Mouse (Mus musculus): Measurements from ENCODE around the gene Carnmt1. TPM values are rescaled to one million over a fixed set of nuclear protein-coding genes. Genes with fewer than 3 reads are reported as not detected.
"Not testable (repeated sequence)": the region's sequence is repeated elsewhere in the genome, so short reads cannot be mapped to it uniquely, and the experiment has no call there.

Carnmt1 gene
- polyA plus RNA-seq, 1 experiment from 2014 or later, result 30.9 TPM

DNA sequence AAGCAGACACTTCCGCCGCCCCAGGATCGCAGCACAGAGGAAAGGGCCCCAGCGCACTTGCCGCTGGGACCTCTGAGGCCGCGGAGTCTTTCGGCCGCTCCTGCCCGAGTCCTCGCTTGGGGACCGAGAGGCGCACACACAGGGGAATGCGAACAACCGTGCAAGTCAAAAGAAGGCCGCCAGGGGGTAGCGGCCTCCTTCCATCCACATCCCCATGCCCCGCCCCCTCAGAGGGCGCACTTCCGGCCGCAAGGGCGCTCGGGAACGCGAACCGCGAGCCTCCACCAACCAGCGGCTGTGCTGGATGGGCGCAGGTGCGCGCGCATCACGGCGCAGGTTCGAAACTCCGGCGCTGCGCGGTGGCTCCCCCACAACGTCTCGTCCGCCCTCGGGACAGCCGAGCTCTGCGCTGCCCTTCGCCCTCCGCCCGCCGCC is 42.3 kb downstream of the Carnmt1 start, which contains the start of gene D030056L22Rik:
D030056L22Rik (plus strand) TSS at position 328 of the 435 bp plus-strand sequence.
- ATAC-seq (ENCODE audit: low FRiP score) (peak; percentile 98), DNase-seq (ENCODE audit: low spot score) (peak; percentile 99)
- under 1% methylated on average over 47 of the region's 49 CpGs for WGBS
- H3K36me3 ChIP-seq (ENCODE audit: control insufficient read depth, insufficient read depth, low read length), result no peaks in the 10 kb centered on the region
- peak within 1 kb of the TSS; percentile 90 for H3K27ac ChIP-seq (ENCODE audit: low read depth, low read length)
- peak within 1 kb of the TSS; percentile 68 for H3K4me3 ChIP-seq (ENCODE audit: low read depth, low read length)
- H3K4me1 ChIP-seq (replicated peaks; ENCODE audit: control insufficient read depth, insufficient read depth, low read length), result no peaks in the 10 kb centered on the region; the same call in 1 of the 2 replicates
- H3K9me3 ChIP-seq (ENCODE audit: control insufficient read depth, low read length), result no peaks in the 10 kb centered on the region
- peak within 1 kb of the TSS; percentile 71 for H3K9ac ChIP-seq (ENCODE audit: low read depth, low read length)
- H3K4me2 ChIP-seq (replicated peaks; ENCODE audit: low read depth, low read length), result peak within 1 kb of the TSS; percentile 49
- H3K27me3 ChIP-seq (ENCODE audit: control insufficient read depth, insufficient read depth, low read length), result no peaks in the 10 kb centered on the region

- Histone ChIP-seq H3K9ac (ENCODE audit: low read depth, low read length) (peak overlapping the region; percentile 71), H3K4me2 (replicated peaks; ENCODE audit: low read depth, low read length) (peak overlapping the region; percentile 49), H3K4me3 (ENCODE audit: low read depth, low read length) (peak overlapping the region; percentile 68)
- not testable (repeated sequence) for H3K27ac ChIP-seq (ENCODE audit: low read depth, low read length); H3K4me1 ChIP-seq (replicated peaks; ENCODE audit: control insufficient read depth, insufficient read depth, low read length); H3K36me3 ChIP-seq (ENCODE audit: control insufficient read depth, insufficient read depth, low read length); H3K9me3 ChIP-seq (ENCODE audit: control insufficient read depth, low read length); H3K27me3 ChIP-seq (ENCODE audit: control insufficient read depth, insufficient read depth, low read length)
- WGBS, result under 1% methylated on average over 37 of the region's 46 CpGs
- peak; percentile 80 for ATAC-seq (ENCODE audit: low FRiP score)
- DNase-seq (ENCODE audit: low spot score), result peak; percentile 60
Observed at GRCm38 (mm10) chr19:18713357-18713756, 42.8 kb downstream of the Carnmt1 start.

DNA sequence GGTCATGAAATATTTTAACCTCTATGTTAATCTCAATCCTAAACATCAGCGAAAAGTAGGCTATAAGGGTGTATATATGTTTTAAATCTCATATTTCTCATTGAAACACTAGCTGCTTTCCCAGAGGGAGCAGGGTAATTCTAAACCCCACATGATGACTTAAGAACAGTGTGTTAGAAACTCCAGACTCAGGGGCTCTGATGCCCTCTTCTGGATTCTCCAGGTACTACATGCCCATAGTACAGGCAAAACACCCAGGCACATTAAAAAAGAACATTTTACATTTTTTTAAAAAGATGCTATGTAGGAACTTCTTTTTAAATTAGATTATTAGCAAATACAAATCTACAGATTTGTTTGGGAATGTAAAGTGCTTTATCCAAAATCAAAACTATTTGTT is 45.8 kb downstream of the Carnmt1 start:
- Histone ChIP-seq H3K27me3 (ENCODE audit: control insufficient read depth, insufficient read depth, low read length) (no peaks in the 10 kb centered on the region), H3K9me3 (ENCODE audit: control insufficient read depth, low read length) (no peaks in the 10 kb centered on the region), H3K4me3 (ENCODE audit: low read depth, low read length) (no peak overlapping the region), H3K4me2 (replicated peaks; ENCODE audit: low read depth, low read length) (no peak overlapping the region), H3K9ac (ENCODE audit: low read depth, low read length) (no peak overlapping the region), H3K4me1 (replicated peaks; ENCODE audit: control insufficient read depth, insufficient read depth, low read length) (no peaks in the 10 kb centered on the region; the same call in 1 of the 2 replicates), H3K36me3 (ENCODE audit: control insufficient read depth, insufficient read depth, low read length) (no peaks in the 10 kb centered on the region), H3K27ac (ENCODE audit: low read depth, low read length) (no peak overlapping the region)
- WGBS, result 56% methylated on average over 1 of the region's 1 CpGs
- no peak for ATAC-seq (ENCODE audit: low FRiP score)
- peak; percentile 82 for DNase-seq (ENCODE audit: low spot score)

GRCm38 (mm10) chr19:18720337-18720736 is 49.8 kb downstream of the Carnmt1 start:
- 88% methylated on average over 3 of the region's 3 CpGs for WGBS
- H3K36me3 ChIP-seq (ENCODE audit: control insufficient read depth, insufficient read depth, low read length), result no peaks in the 10 kb centered on the region
- H3K4me3 ChIP-seq (ENCODE audit: low read depth, low read length), result no peak overlapping the region
- no peak overlapping the region for H3K4me2 ChIP-seq (replicated peaks; ENCODE audit: low read depth, low read length)
- no peak overlapping the region for H3K27ac ChIP-seq (ENCODE audit: low read depth, low read length)
- H3K9me3 ChIP-seq (ENCODE audit: control insufficient read depth, low read length), result no peaks in the 10 kb centered on the region
- DNase-seq (ENCODE audit: low spot score) (no peak), ATAC-seq (ENCODE audit: low FRiP score) (no peak)
- H3K9ac ChIP-seq (ENCODE audit: low read depth, low read length), result no peak overlapping the region
- no peaks in the 10 kb centered on the region for H3K4me1 ChIP-seq (replicated peaks; ENCODE audit: control insufficient read depth, insufficient read depth, low read length)
- no peaks in the 10 kb centered on the region for H3K27me3 ChIP-seq (ENCODE audit: control insufficient read depth, insufficient read depth, low read length)

GRCm38 (mm10) chr19:18725186-18725585 is 54.6 kb downstream of the Carnmt1 start:
- no peaks in the 10 kb centered on the region for H3K9me3 ChIP-seq (ENCODE audit: control insufficient read depth, low read length)
- no peak overlapping the region for H3K4me2 ChIP-seq (replicated peaks; ENCODE audit: low read depth, low read length)
- no peak overlapping the region for H3K9ac ChIP-seq (ENCODE audit: low read depth, low read length)
- no peak overlapping the region for H3K27ac ChIP-seq (ENCODE audit: low read depth, low read length)
- H3K4me3 ChIP-seq (ENCODE audit: low read depth, low read length), result no peak overlapping the region
- WGBS, result 83% methylated on average over 2 of the region's 2 CpGs
- no peaks in the 10 kb centered on the region for H3K36me3 ChIP-seq (ENCODE audit: control insufficient read depth, insufficient read depth, low read length)
- H3K27me3 ChIP-seq (ENCODE audit: control insufficient read depth, insufficient read depth, low read length), result no peaks in the 10 kb centered on the region
- no peak for DNase-seq (ENCODE audit: low spot score)
- ATAC-seq (ENCODE audit: low FRiP score), result no peak
- H3K4me1 ChIP-seq (replicated peaks; ENCODE audit: control insufficient read depth, insufficient read depth, low read length), result no peaks in the 10 kb centered on the region

DNA sequence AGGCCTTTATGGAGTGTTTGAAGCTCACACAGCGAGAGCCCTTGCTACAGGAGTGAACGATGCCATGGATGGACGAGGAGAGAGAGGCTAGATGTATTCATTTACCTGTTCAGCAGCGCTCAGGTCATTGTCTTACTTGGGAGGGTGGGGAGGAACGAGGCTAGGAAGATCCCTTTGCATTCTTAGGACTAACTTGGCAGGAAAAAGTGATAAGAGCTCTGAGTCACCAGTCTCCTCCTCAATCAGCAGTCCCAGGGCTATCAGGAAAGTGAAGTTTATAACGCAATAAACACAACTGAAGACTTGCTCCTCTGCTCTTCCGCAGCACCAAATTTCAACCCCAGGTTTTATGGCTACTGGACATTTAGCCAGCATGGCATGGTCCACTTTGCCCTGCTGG is 59.7 kb downstream of the Carnmt1 start:
- Histone ChIP-seq H3K9me3 (ENCODE audit: control insufficient read depth, low read length) (no peaks in the 10 kb centered on the region), H3K9ac (ENCODE audit: low read depth, low read length) (no peak overlapping the region), H3K36me3 (ENCODE audit: control insufficient read depth, insufficient read depth, low read length) (no peaks in the 10 kb centered on the region), H3K4me3 (ENCODE audit: low read depth, low read length) (no peak overlapping the region), H3K27ac (ENCODE audit: low read depth, low read length) (no peak overlapping the region), H3K4me1 (replicated peaks; ENCODE audit: control insufficient read depth, insufficient read depth, low read length) (no peaks in the 10 kb centered on the region), H3K27me3 (ENCODE audit: control insufficient read depth, insufficient read depth, low read length) (no peaks in the 10 kb centered on the region), H3K4me2 (replicated peaks; ENCODE audit: low read depth, low read length) (no peak overlapping the region)
- no peak for DNase-seq (ENCODE audit: low spot score)
- ATAC-seq (ENCODE audit: low FRiP score), result no peak
- WGBS, result 88% methylated on average over 7 of the region's 7 CpGs

DNA sequence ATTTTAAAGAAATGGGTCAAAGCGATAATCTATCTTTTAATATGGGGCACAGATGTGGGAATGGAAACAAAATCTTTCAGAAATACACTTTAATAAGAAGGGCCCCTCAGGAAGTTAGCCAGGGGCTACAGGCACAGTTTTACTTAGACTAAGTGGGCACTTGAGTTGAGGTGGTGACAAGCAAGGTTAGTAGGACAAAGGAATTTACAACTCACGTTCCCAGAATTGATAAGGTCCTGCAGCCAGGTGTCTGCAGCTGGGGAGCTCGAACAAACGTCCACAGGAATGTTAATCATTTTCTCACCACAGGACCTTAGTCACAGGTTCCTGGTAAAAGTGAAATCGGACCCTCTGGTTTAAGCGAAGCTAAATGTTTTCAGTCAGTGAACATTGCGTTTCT is 60.5 kb downstream of the Carnmt1 start:
- WGBS, result 56% methylated on average over 7 of the region's 7 CpGs
- Histone ChIP-seq H3K27ac (ENCODE audit: low read depth, low read length) (no peak overlapping the region), H3K4me1 (replicated peaks; ENCODE audit: control insufficient read depth, insufficient read depth, low read length) (no peaks in the 10 kb centered on the region), H3K27me3 (ENCODE audit: control insufficient read depth, insufficient read depth, low read length) (no peaks in the 10 kb centered on the region), H3K9me3 (ENCODE audit: control insufficient read depth, low read length) (no peaks in the 10 kb centered on the region), H3K4me2 (replicated peaks; ENCODE audit: low read depth, low read length) (no peak overlapping the region), H3K9ac (ENCODE audit: low read depth, low read length) (no peak overlapping the region), H3K4me3 (ENCODE audit: low read depth, low read length) (no peak overlapping the region), H3K36me3 (ENCODE audit: control insufficient read depth, insufficient read depth, low read length) (no peaks in the 10 kb centered on the region)
- no peak for DNase-seq (ENCODE audit: low spot score)
- ATAC-seq (ENCODE audit: low FRiP score), result no peak

- no peak for ATAC-seq (ENCODE audit: low FRiP score)
- Histone ChIP-seq H3K36me3 (ENCODE audit: control insufficient read depth, insufficient read depth, low read length) (no peaks in the 10 kb centered on the region), H3K9me3 (ENCODE audit: control insufficient read depth, low read length) (no peaks in the 10 kb centered on the region), H3K4me3 (ENCODE audit: low read depth, low read length) (no peak overlapping the region), H3K4me2 (replicated peaks; ENCODE audit: low read depth, low read length) (no peak overlapping the region), H3K27ac (ENCODE audit: low read depth, low read length) (no peak overlapping the region), H3K4me1 (replicated peaks; ENCODE audit: control insufficient read depth, insufficient read depth, low read length) (no peaks in the 10 kb centered on the region), H3K27me3 (ENCODE audit: control insufficient read depth, insufficient read depth, low read length) (no peaks in the 10 kb centered on the region), H3K9ac (ENCODE audit: low read depth, low read length) (no peak overlapping the region)
- WGBS, result 97% methylated on average over 4 of the region's 4 CpGs
- no peak for DNase-seq (ENCODE audit: low spot score)
Observed at GRCm38 (mm10) chr19:18735901-18736300, 65.3 kb downstream of the Carnmt1 start.

GRCm38 (mm10) chr19:18739146-18739545 is 68.6 kb downstream of the Carnmt1 start:
- Histone ChIP-seq H3K9me3 (ENCODE audit: control insufficient read depth, low read length) (no peaks in the 10 kb centered on the region), H3K27me3 (ENCODE audit: control insufficient read depth, insufficient read depth, low read length) (no peaks in the 10 kb centered on the region), H3K36me3 (ENCODE audit: control insufficient read depth, insufficient read depth, low read length) (no peaks in the 10 kb centered on the region), H3K4me1 (replicated peaks; ENCODE audit: control insufficient read depth, insufficient read depth, low read length) (no peaks in the 10 kb centered on the region), H3K4me2 (replicated peaks; ENCODE audit: low read depth, low read length) (no peak overlapping the region), H3K27ac (ENCODE audit: low read depth, low read length) (no peak overlapping the region), H3K4me3 (ENCODE audit: low read depth, low read length) (no peak overlapping the region), H3K9ac (ENCODE audit: low read depth, low read length) (no peak overlapping the region)
- DNase-seq (ENCODE audit: low spot score) (no peak), ATAC-seq (ENCODE audit: low FRiP score) (no peak)
- WGBS, result 86% methylated on average over 7 of the region's 7 CpGs

All from hindbrain, embryonic 11.5 days (tissue).